Mouse (Mus musculus): ENCODE measurements around the gene Sema6b. TPM values are rescaled to one million over a fixed set of nuclear protein-coding genes. Genes with fewer than 3 reads are reported as not detected.
"Not testable (repeated sequence)": the region's sequence is repeated elsewhere in the genome, so short reads cannot be mapped to it uniquely, and the experiment has no call there.

Gene Sema6b
- polyA plus RNA-seq, 1 experiment from 2014 or later = 4.3 TPM

DNA sequence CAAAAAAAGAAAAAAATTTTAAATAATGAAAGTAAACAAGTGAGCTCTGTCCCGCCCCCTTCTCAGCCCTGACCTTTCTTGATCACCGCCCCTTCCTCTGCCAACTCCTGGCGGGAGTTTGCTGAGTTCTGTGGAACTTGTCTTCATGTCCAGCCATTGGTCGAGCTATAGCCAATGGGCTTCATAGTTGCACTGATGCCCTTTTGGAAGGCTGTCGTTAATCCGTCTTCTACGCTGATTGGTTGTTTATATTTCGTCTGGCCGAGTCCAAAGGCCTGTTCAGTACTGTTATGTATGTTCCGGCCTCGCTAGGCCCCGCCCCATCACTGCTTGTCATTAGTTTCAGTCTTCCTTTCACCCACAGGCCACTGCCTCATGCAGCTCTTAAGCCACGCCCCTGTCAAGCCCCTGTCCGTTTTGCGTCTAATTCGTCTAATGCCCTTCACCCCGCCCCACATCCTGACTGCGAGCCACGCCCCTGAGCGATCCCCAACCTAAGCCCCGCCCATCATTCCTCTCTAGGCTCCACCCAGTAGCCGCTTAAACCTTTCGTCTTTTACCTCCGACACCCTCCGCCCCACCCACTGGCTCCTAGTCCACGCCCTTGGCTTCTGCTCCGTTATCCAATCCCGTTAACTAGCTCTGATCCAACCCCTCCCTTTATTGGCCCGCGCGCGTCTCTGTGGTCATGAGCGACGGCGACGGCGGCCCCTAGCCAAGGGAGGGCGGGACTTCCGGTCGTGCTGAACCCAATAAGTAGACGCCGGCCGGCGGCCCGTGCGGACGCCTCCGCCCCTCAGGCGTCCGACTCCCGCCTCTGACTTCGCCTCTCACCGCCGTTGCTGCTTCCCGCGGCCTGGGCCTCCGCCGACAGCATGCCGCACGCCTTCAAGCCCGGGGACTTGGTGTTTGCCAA is 61.0 kb downstream of the Sema6b start, which contains the start of gene Hdgfl2:
TSS of gene Hdgfl2 (plus strand) at position 755 of the 916 bp plus-strand sequence.
- H3K36me3 ChIP-seq (ENCODE audit: control insufficient read depth, insufficient read depth, low read length) = peaks cover 19% of the 10 kb centered on the region
- WGBS = under 1% methylated on average over 52 of the region's 61 CpGs
- ATAC-seq (ENCODE audit: low read depth) (peak; percentile 93), DNase-seq (ENCODE audit: low spot score) (peak; percentile 100)
- peak within 1 kb of the TSS; percentile 88 for H3K9ac ChIP-seq (ENCODE audit: low read depth, low read length)
- H3K4me1 ChIP-seq (ENCODE audit: control insufficient read depth, insufficient read depth, low read length) = peaks cover 19% of the 10 kb centered on the region
- peak within 1 kb of the TSS; percentile 92 for H3K4me3 ChIP-seq (ENCODE audit: low read depth, low read length)
- H3K4me2 ChIP-seq (ENCODE audit: low read depth, low read length) = peak within 1 kb of the TSS; percentile 97
- H3K9me3 ChIP-seq (ENCODE audit: control insufficient read depth, low read length) = no peaks in the 10 kb centered on the region
- H3K27ac ChIP-seq (replicated peaks; ENCODE audit: low read depth, low read length) = peak within 1 kb of the TSS; percentile 69
- H3K27me3 ChIP-seq (replicated peaks; ENCODE audit: control insufficient read depth, insufficient read depth, low read length) = no peaks in the 10 kb centered on the region

DNA sequence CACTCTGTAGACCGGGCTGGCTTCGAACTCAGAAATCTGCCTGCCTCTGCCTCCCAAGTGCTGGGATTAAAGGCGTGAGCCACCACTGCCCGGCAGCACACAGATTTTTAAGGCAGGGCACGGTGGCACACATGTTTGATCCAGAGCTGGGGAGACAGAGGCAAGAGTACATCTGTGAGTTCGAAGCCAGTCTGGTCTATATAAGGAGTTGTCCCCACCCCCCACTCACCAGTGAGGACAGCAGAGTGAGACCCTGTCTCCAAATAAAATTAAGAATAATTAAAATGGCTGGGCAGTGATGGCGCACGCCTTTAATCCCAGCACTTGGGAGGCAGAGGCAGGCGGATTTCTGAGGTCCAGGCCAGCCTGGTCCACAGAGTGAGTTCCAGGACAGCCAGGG is 61.8 kb downstream of the Sema6b start:
- Histone ChIP-seq H3K27ac (replicated peaks; ENCODE audit: low read depth, low read length) (0 out of 2 replicates have a peak overlapping the region, but pooled peaks have one; percentile 55), H3K4me1 (ENCODE audit: control insufficient read depth, insufficient read depth, low read length) (peaks cover 25% of the 10 kb centered on the region), H3K36me3 (ENCODE audit: control insufficient read depth, insufficient read depth, low read length) (peaks cover 16% of the 10 kb centered on the region), H3K4me3 (ENCODE audit: low read depth, low read length) (peak overlapping the region; percentile 92), H3K4me2 (ENCODE audit: low read depth, low read length) (peak overlapping the region; percentile 50)
- DNase-seq (ENCODE audit: low spot score); H3K9ac ChIP-seq (ENCODE audit: low read depth, low read length); H3K9me3 ChIP-seq (ENCODE audit: control insufficient read depth, low read length); ATAC-seq (ENCODE audit: low read depth); H3K27me3 ChIP-seq (replicated peaks; ENCODE audit: control insufficient read depth, insufficient read depth, low read length): not testable (repeated sequence)
- 66% methylated on average over 9 of the region's 9 CpGs for WGBS

DNA sequence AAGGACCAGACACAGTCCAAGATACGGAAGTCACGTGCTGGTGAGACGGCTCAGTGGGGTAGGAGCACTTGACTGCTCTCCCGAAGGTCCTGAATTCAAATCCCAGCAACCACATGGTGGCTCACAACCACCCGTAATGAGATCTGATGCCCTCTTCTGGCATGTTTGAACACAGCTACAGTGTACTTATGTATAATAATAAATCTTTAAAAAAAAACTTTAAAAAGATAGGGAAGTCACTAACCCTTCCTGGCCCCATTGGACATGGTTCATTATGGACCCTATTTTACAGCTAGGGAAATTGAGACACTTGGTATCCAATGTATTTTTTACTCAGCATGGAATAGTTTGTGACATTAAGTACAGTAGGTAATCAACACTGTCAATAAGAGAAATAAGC is 62.6 kb downstream of the Sema6b start:
- WGBS = 85% methylated on average over 5 of the region's 5 CpGs
- peaks cover 16% of the 10 kb centered on the region for H3K36me3 ChIP-seq (ENCODE audit: control insufficient read depth, insufficient read depth, low read length)
- no peaks in the 10 kb centered on the region for H3K27me3 ChIP-seq (replicated peaks; ENCODE audit: control insufficient read depth, insufficient read depth, low read length)
- H3K4me1 ChIP-seq (ENCODE audit: control insufficient read depth, insufficient read depth, low read length) = peaks cover 25% of the 10 kb centered on the region
- no peaks in the 10 kb centered on the region for H3K9me3 ChIP-seq (ENCODE audit: control insufficient read depth, low read length)
- no peak overlapping the region for H3K4me2 ChIP-seq (ENCODE audit: low read depth, low read length)
- H3K9ac ChIP-seq (ENCODE audit: low read depth, low read length) = no peak overlapping the region
- H3K27ac ChIP-seq (replicated peaks; ENCODE audit: low read depth, low read length) = no peak overlapping the region
- DNase-seq (ENCODE audit: low spot score) (no peak), ATAC-seq (ENCODE audit: low read depth) (no peak)
- H3K4me3 ChIP-seq (ENCODE audit: low read depth, low read length) = no peak overlapping the region

DNA sequence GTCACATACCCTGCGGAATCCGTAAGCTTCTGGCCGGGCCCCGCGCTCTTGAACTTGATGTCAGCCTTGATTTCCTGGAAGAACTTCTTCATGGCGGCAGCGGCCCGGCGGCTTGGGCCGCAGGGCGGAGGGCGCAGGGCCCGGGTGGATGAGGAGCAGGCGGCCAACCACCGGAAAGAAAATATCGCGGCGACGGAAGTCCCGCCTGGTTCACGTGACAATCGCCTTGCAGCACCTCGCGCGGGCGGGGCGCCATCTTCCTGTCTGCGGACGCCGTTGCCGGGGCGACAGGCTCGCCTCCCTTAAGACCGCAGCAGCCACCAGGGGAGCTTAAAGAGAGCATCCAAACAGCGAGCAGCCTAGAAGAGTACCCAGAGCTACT is 65.3 kb downstream of the Sema6b start, which contains the start of gene Ubxn6:
TSS of gene Ubxn6 (minus strand) at position 202 of the 382 bp plus-strand sequence.
- Histone ChIP-seq H3K4me2 (ENCODE audit: low read depth, low read length) (peak within 1 kb of the TSS; percentile 55), H3K27me3 (replicated peaks; ENCODE audit: control insufficient read depth, insufficient read depth, low read length) (no peaks in the 10 kb centered on the region), H3K9me3 (ENCODE audit: control insufficient read depth, low read length) (no peaks in the 10 kb centered on the region), H3K27ac (replicated peaks; ENCODE audit: low read depth, low read length) (peak within 1 kb of the TSS; percentile 94), H3K4me3 (ENCODE audit: low read depth, low read length) (peak within 1 kb of the TSS; percentile 71), H3K4me1 (ENCODE audit: control insufficient read depth, insufficient read depth, low read length) (peaks cover 15% of the 10 kb centered on the region), H3K36me3 (ENCODE audit: control insufficient read depth, insufficient read depth, low read length) (peaks cover 37% of the 10 kb centered on the region), H3K9ac (ENCODE audit: low read depth, low read length) (peak within 1 kb of the TSS; percentile 83)
- peak; percentile 66 for ATAC-seq (ENCODE audit: low read depth)
- peak; percentile 98 for DNase-seq (ENCODE audit: low spot score)
- WGBS = under 1% methylated on average over 30 of the region's 35 CpGs

DNA sequence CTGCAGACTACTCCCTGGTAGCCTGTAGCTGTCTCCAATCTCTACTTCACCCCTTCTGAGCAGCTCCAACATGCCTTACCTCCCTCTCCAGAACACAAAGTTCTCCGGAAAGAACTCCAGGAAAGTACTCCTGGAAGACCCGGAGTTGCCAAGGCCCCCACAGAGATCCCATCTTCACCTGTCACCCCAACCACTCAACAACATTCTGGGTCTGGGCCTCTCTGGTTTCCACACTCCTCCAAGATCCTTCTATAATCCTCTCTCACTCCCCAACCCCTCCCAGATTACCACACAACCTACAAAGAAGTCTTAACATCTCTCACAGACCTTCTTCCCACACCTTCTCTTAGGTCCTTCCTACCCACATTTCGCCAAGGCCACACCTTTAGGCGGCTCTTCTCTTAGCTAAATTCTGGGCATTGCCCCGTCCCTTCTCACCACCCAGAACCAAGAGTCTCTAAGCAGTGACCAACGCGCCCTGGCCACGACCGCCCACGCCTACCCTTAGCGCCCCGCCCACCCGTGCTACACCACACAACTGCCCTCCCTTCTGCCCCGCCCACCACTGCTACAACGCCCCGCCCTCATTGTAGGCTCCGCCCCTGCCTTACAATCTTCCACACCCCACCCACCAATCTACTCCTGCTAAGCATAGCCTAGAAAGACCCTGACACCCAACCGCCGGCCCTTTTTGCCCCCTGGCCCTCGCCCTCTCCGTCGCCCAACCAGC is 65.9 kb downstream of the Sema6b start:
- Histone ChIP-seq H3K9me3 (ENCODE audit: control insufficient read depth, low read length) (no peaks in the 10 kb centered on the region), H3K4me3 (ENCODE audit: low read depth, low read length) (peak overlapping the region; percentile 71), H3K27ac (replicated peaks; ENCODE audit: low read depth, low read length) (peak overlapping the region; percentile 94), H3K9ac (ENCODE audit: low read depth, low read length) (peak overlapping the region; percentile 83), H3K27me3 (replicated peaks; ENCODE audit: control insufficient read depth, insufficient read depth, low read length) (no peaks in the 10 kb centered on the region), H3K4me1 (ENCODE audit: control insufficient read depth, insufficient read depth, low read length) (peaks cover 15% of the 10 kb centered on the region), H3K36me3 (ENCODE audit: control insufficient read depth, insufficient read depth, low read length) (peaks cover 43% of the 10 kb centered on the region), H3K4me2 (ENCODE audit: low read depth, low read length) (peak overlapping the region; percentile 55)
- whole genome bisulfite sequencing = 8% methylated on average over 22 of the region's 22 CpGs
- peak; percentile 20 for ATAC-seq (ENCODE audit: low read depth)
- DNase-seq (ENCODE audit: low spot score) = peak; percentile 87

Small RNAs within 50 kb of the gene (microRNA-seq; reads per million reads assigned to microRNA genes)
- gene Gm44397 (ENCODE audit: borderline number of aligned reads) = not detected

Other genes with a start within 250 kb of the Sema6b start
- 7.9 and 10.4 TPM in 2 replicates for gene Zfp959, start 248.2 kb downstream of the Sema6b start, polyA plus RNA-seq (2014; fragmentation: Nextera tagmentation; extraction: Ambion mirVana)
- 6.0 and 7.3 TPM in 2 replicates for gene Zfp119b, start 190.8 kb downstream of the Sema6b start, polyA plus RNA-seq (2014; fragmentation: Nextera tagmentation; extraction: Ambion mirVana)
- 3.5 and 4.2 TPM in 2 replicates for gene Ebi3, start 187.7 kb downstream of the Sema6b start, polyA plus RNA-seq (2014; fragmentation: Nextera tagmentation; extraction: Ambion mirVana)
- 16.8 and 20.2 TPM in 2 replicates for gene Yju2, start 181.2 kb downstream of the Sema6b start, polyA plus RNA-seq (2014; fragmentation: Nextera tagmentation; extraction: Ambion mirVana)
- 11.0 and 18.9 TPM in 2 replicates for gene Shd, start 169.9 kb downstream of the Sema6b start, polyA plus RNA-seq (2014; fragmentation: Nextera tagmentation; extraction: Ambion mirVana)
- gene Fsd1, start 153.8 kb downstream of the Sema6b start, polyA plus RNA-seq (2014; fragmentation: Nextera tagmentation; extraction: Ambion mirVana) = 13.0 and 19.8 TPM in 2 replicates
- gene Stap2, start 134.8 kb downstream of the Sema6b start, polyA plus RNA-seq (2014; fragmentation: Nextera tagmentation; extraction: Ambion mirVana) = 12.4 and 14.1 TPM in 2 replicates
- 81.8 and 107 TPM in 2 replicates for gene Mpnd, start 134.6 kb downstream of the Sema6b start, polyA plus RNA-seq (2014; fragmentation: Nextera tagmentation; extraction: Ambion mirVana)
- gene Sh3gl1, start 103.7 kb downstream of the Sema6b start, polyA plus RNA-seq (2014; fragmentation: Nextera tagmentation; extraction: Ambion mirVana) = 156 and 167 TPM in 2 replicates
- 14.2 and 16.5 TPM in 2 replicates for gene Chaf1a, start 99.9 kb downstream of the Sema6b start, polyA plus RNA-seq (2014; fragmentation: Nextera tagmentation; extraction: Ambion mirVana)
- 32.7 and 39.8 TPM in 2 replicates for gene Ubxn6, start 65.3 kb downstream of the Sema6b start, polyA plus RNA-seq (2014; fragmentation: Nextera tagmentation; extraction: Ambion mirVana)
- 75.6 and 84.3 TPM in 2 replicates for gene Hdgfl2, start 60.7 kb downstream of the Sema6b start, polyA plus RNA-seq (2014; fragmentation: Nextera tagmentation; extraction: Ambion mirVana)
- gene Plin4, start 30.5 kb downstream of the Sema6b start, polyA plus RNA-seq (2014; fragmentation: Nextera tagmentation; extraction: Ambion mirVana) = 0.08 and 0.33 TPM in 2 replicates
- gene Plin5, start 22.7 kb downstream of the Sema6b start, polyA plus RNA-seq (2014; fragmentation: Nextera tagmentation; extraction: Ambion mirVana) = 0.54 and 0.57 TPM in 2 replicates
- 0.62 and 1.3 TPM in 2 replicates for gene Lrg1, start 18.3 kb downstream of the Sema6b start, polyA plus RNA-seq (2014; fragmentation: Nextera tagmentation; extraction: Ambion mirVana)
- gene Tnfaip8l1, start 22.1 kb upstream of the Sema6b start, polyA plus RNA-seq (2014; fragmentation: Nextera tagmentation; extraction: Ambion mirVana) = 10.2 and 12.3 TPM in 2 replicates
- 98.8 and 99.5 TPM in 2 replicates for gene Mydgf, start 43.6 kb upstream of the Sema6b start, polyA plus RNA-seq (2014; fragmentation: Nextera tagmentation; extraction: Ambion mirVana)
- gene Dpp9, start 78.6 kb upstream of the Sema6b start, polyA plus RNA-seq (2014; fragmentation: Nextera tagmentation; extraction: Ambion mirVana) = 32.5 and 37.1 TPM in 2 replicates
- gene Fem1a, start 116.5 kb upstream of the Sema6b start, polyA plus RNA-seq (2014; fragmentation: Nextera tagmentation; extraction: Ambion mirVana) = 19.6 and 20.5 TPM in 2 replicates
- 6.9 and 8.1 TPM in 2 replicates for gene Ticam1, start 136.4 kb upstream of the Sema6b start, polyA plus RNA-seq (2014; fragmentation: Nextera tagmentation; extraction: Ambion mirVana)
- gene Plin3, start 152.5 kb upstream of the Sema6b start, polyA plus RNA-seq (2014; fragmentation: Nextera tagmentation; extraction: Ambion mirVana) = 76.9 and 88.4 TPM in 2 replicates
- not detected in 2 replicates for gene Arrdc5, start 159.9 kb upstream of the Sema6b start, polyA plus RNA-seq (2014; fragmentation: Nextera tagmentation; extraction: Ambion mirVana)
- gene Uhrf1, start 163.0 kb upstream of the Sema6b start, polyA plus RNA-seq (2014; fragmentation: Nextera tagmentation; extraction: Ambion mirVana) = 74.8 and 90.9 TPM in 2 replicates
- gene Kdm4b, start 185.7 kb upstream of the Sema6b start, polyA plus RNA-seq (2014; fragmentation: Nextera tagmentation; extraction: Ambion mirVana) = 29.1 and 32.3 TPM in 2 replicates

Data from embryonic facial prominence, embryonic 14.5 days (tissue).